Mouse (Mus musculus) MN1 (cell line): ENCODE measurements around the gene Cyp2d10.
"Not testable (repeated sequence)": the region's sequence is repeated elsewhere in the genome, so short reads cannot be mapped to it uniquely, and the experiment has no call there.

Experiments
- DNase-seq: peaks from one replicate; pipeline ENCODE4 v3.0.0-alpha.2; 2016; ENCODE audit warnings: low spot score

Cyp2d10 gene

DNA sequence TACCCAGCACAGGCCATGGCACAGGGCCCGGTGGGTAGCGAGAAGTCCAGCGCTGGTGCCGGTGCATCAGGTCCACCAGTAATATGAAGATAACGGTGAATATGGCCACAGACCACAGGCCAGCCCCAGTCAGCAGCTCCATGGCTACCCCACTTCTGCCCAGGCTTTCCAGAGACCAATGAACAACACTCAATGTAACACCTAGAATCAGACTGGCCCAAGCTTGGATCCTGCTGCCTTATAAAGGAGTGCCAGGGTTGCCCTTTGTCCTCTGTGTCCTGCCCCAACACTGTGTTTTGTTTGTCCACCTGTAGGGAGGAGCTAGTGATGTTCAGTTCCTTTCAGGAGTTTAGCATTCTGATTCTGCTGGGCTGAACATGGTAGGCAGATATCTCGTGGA, at the start of gene Cyp2d10:
TSS of gene Cyp2d10 (minus strand) at position 215 of the 400 bp plus-strand sequence.
- DNase-seq = no peak

DNA sequence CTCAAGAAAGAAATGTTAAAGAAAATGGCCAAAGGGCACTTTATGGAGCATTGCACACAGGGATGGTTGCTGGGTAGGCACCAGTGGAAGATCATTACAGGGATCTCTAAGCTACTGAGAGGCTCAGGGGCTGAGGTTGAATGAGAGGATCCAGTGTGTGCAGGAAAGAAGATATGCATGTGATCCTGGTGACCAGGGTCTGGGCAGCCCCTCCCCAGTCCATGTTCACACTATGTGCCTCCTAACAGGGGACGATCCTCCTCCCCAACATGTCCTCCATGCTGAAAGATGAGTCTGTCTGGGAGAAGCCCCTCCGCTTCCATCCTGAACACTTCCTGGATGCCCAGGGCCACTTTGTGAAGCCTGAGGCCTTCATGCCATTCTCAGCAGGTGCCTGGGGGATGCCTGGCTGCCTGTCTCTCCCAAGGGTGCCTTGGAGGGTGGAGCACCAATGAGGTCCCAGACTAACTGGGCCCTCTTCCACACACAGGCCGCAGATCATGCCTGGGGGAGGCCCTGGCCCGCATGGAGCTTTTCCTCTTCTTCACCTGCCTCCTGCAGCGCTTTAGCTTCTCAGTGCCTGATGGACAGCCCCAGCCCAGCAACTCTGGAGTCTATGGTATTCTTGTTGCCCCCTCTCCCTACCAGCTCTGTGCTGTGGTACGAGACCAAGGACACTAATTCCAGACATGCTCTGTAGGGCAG, 49.2 kb upstream of the Cyp2d10 start:
- not testable (repeated sequence) for DNase-seq

DNA sequence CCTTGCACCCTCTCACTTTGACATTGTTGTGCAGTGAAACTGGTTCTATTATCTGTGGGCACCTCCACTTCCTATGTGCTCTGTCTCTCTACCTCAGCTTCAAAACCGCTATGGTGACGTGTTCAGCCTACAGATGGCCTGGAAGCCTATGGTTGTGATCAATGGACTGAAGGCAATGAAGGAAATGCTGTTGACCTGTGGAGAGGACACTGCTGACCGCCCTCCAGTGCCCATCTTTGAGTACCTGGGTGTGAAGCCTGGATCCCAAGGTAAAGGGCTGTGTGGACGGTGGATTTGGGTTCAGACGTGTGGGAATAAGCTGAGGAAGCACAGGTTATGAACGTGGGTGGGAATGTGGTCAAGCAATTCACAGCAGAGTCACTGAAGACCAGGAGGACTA, 46.5 kb upstream of the Cyp2d10 start:
- not testable (repeated sequence) for DNase-seq

DNA sequence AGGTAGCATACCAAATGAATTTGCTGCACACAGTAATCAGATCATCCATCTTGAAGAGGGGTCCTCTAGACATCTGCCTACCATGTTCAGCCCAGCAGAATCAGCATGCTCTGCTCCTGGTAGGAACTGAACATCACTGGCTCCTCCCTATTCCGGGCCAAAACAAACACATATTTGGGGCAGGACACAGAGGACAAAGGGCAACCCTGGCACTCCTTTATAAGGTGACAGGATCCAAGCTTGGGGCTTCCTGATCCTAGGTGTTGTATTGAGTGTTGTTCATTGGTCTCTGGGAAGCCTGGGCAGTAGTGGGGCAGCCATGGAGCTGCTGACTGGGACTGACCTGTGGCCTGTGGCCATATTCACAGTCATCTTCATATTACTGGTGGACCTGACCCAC, 45.1 kb upstream of the Cyp2d10 start:
- DNase-seq = not testable (repeated sequence)

GRCm38 (mm10) chr15:82450045-82450444, 43.0 kb upstream of the Cyp2d10 start:
- DNase-seq = not testable (repeated sequence)

GRCm38 (mm10) chr15:82445196-82445595, 38.2 kb upstream of the Cyp2d10 start:
- no peak for DNase-seq

GRCm38 (mm10) chr15:82443658-82444057, 36.7 kb upstream of the Cyp2d10 start:
- no peak for DNase-seq

DNA sequence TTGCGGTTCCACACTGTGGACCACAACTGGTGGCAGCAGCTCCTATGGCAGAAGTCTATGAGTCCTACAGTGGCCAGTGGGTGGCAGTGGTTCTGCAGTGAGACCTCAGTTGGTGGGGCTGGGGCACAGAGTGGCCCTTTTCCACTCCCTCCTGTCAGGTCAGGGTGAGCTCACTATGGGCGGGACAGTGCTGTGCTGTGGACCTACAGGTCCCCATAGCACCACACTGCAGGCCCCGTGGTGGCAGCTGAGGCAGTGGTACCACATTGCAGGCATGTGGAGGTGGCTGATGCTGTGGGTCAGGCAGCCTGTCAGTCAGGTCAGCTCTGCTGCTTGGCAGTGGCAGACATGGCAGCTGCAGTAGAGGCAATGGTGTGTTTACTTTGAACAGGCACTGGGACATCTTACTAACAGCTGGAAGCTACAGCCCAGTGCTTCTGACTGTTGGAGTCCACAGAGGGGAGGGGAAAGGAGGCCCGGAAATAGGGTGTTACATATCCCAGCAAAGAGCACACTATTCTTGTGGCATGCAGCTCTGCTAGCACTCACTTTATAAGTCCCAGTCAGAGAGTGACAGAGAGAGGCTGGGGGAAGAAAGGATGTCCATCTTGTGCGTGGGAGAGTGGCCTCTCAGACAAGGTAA, 31.1 kb upstream of the Cyp2d10 start:
- DNase-seq = no peak

GRCm38 (mm10) chr15:82435606-82436005, 28.6 kb upstream of the Cyp2d10 start:
- no peak for DNase-seq

- no peak for DNase-seq
Measured at GRCm38 (mm10) chr15:82435011-82435410, 28.0 kb upstream of the Cyp2d10 start.

DNA sequence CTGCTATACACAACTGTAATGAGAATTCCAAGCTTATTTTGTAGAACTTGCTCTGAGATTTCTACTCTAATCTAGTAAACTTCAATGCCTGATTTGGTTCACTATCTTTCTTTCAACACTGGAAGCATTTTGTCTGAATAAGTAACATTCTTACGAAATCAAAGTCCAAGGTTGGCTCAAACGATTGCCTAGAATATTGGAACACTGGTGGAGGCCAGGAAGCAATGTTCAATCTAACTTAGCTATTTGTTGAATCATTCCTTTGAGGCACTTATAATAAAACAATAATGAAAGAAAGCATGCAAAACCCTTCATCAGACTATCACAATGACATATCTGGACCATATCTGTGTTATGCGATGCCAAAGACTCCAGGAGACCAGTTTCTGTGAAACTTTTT, 27.5 kb upstream of the Cyp2d10 start:
- DNase-seq = no peak

GRCm38 (mm10) chr15:82433621-82434020, 26.6 kb upstream of the Cyp2d10 start:
- DNase-seq = no peak

GRCm38 (mm10) chr15:82433137-82433536, 26.1 kb upstream of the Cyp2d10 start, which contains the start of gene Cyp2d9:
Gene Cyp2d9 (plus strand): TSS chr15:82433437.
- DNase-seq = no peak

DNA sequence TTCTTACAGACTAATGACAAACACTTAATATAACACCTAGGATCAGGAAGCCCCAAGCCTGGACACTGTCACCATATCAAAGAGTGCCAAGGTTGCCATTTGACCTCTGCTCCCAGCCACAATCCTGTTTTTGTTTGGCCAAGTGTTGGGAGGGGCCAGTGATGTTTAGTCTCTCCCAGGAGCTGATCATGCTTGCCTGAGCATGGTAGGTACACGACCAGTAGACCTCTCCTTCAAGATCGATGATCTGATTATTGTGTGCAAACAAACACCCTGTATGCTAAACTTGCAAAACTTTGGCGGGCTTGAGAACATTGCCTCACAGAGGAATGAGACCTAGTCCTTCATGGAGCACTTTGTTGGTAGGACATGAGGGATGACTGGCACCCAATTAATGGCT, 16.5 kb upstream of the Cyp2d10 start:
- no peak for DNase-seq

GRCm38 (mm10) chr15:82422935-82423334, 15.9 kb upstream of the Cyp2d10 start:
- no peak for DNase-seq

- no peak for DNase-seq
Measured at GRCm38 (mm10) chr15:82418616-82419015, 11.6 kb upstream of the Cyp2d10 start.

- DNase-seq = peak; percentile 56
Measured at GRCm38 (mm10) chr15:82416797-82417789, 10.1 kb upstream of the Cyp2d10 start.

DNA sequence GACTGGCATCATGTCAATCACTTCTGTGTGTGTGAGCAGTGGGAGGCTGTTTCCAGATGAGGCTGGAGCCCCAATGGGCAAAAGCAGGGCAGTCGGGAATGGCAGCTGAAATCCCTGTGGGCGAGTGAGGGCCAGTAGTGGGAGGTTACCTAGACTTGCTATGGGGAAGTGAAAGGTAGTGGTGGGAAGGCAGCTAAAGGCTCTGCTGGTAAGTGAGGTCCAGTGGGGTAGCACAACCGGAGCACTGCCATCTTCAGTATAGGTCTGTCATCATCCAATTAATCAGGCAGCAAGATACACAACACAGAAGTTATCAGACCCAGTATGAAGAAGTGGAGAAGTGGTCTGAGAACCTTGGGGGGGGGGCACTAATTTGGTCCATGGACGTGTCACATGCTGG, 541 bp upstream of the Cyp2d10 start:
- DNase-seq = no peak

DNA sequence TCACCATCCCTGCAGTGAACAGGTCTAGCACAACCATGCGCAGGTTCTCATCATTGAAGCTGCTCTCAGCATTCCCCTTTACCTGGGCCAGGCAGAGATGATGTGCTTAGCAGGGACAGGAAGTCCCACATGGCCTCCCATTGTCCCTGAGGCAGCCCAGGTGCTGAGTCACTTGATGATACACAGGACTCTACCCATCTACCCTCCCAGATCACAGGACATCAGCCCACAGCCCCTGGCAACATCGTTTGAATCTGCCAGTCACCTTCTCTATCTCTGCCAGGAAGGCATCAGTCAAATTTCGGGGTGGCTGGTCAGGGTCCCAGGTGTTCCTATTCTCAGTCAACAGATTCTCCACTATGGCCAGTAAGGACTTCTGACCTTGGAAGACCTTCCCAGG, 2.8 kb downstream of the Cyp2d10 start:
- DNase-seq = no peak

DNA sequence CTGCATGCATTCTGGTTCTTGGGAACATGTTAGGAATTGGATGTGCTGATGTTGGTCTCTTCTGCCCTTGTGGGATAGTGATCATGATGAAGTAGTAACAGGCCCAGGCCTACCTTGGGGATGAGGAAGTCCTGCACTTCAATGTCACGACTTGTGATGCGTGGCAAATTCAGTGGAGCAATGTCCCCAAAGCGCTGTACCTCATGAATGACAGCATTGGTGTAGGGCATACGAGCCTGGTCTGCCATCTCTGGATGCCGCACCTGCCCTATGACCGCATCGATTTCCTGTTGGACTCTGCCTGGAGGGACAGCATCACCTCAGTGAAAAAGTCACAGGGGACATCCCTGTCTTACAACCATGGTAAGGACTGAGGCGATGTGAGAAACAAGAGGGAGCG, 3.4 kb downstream of the Cyp2d10 start:
- DNase-seq = no peak

DNA sequence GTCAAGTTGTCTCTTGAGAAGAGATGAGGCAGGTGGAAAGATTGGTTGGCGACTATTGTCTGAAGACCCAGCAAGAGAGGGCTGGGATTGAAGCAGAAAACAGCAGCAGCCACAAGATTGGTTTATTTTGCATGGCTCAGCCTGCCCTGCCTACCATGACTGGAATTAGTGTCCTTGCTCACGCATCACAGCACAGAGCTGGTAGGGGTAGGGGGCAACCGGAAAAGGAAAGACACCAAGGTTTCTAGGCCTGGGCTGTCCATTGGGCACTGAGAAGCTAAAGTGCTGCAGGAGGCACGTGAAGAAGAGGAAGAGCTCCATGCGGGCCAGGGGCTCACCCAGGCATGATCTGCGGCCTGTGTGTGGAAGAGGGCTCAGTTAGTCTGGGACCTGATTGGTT, 4.3 kb downstream of the Cyp2d10 start:
- no peak for DNase-seq

DNA sequence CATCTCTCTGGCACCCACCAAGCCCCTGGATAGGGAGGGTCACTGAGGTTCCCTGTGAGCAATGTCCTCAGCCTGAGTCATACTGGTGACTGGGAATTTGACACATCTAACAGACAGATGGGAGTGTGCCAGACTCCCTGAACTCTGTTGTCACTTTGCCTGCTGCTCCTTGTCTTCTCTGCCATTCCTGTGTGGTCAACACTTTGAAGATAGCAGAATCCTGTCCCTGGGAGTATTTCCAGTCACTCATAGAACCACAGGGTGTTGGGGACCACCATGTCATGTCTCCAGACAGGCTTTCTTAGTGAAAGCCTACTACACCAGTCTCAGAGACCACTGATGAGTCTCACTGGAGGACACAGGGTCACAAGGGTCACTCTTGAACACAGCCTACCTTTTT, 4.9 kb downstream of the Cyp2d10 start:
- DNase-seq = no peak

GRCm38 (mm10) chr15:82401516-82401915, 5.5 kb downstream of the Cyp2d10 start:
- DNase-seq = no peak
